Mouse (Mus musculus): Measurements from ENCODE around the gene Lingo4. TPM values are rescaled to one million over a fixed set of nuclear protein-coding genes. Genes with fewer than 3 reads are reported as not detected.

The Lingo4 gene
- polyA plus RNA-seq, 1 experiment: not detected

DNA sequence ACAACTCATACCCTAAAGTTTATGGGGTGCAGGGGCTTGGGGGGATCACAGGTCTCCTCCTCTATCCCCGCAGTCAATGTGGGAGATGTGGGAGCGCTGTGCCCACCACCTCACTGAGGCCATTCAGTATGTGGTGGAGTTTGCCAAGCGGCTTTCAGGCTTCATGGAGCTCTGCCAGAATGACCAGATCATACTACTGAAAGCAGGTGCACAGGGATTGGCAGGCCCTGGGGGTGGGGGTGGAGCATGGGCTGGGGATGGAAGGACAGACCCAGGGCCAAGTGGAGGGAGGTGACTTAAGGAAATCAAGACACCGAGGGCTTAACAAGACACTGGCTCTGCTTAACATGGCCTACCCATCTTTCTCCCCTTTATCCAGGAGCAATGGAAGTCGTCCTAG, 7.3 kb upstream of the Lingo4 start:
- no peaks in the 10 kb centered on the region for H3K36me3 ChIP-seq (ENCODE audit: control insufficient read depth, insufficient read depth)
- peaks cover 5% of the 10 kb centered on the region for H3K27me3 ChIP-seq (ENCODE audit: control insufficient read depth, insufficient read depth, insufficient read length)
- H3ac ChIP-seq (ENCODE audit: control insufficient read depth, insufficient read length): no peak overlapping the region
- no peak overlapping the region for H3K4me2 ChIP-seq (ENCODE audit: low read depth)
- H3K4me3 ChIP-seq: no peak overlapping the region
- TF ChIP-seq POLR2AphosphoS2 (IDR thresholded peaks at IDR 0.05; ENCODE audit: insufficient read length, low read depth) (no peak), TCF3 (IDR thresholded peaks at IDR 0.05; ENCODE audit: insufficient read length, low read depth) (no peak), SRF (IDR thresholded peaks at IDR 0.05; ENCODE audit: control insufficient read depth, insufficient read length, low read depth) (no peak), USF1 (IDR thresholded peaks at IDR 0.05; ENCODE audit: low read depth) (no peak), MYOG (IDR thresholded peaks at IDR 0.05; ENCODE audit: control insufficient read depth in 1 of 3, insufficient read depth in 1 of 3, insufficient read length in 2 of 3, low read depth in 2 of 3) (no peak), POLR2A (IDR thresholded peaks at IDR 0.05; ENCODE audit: insufficient read length, low read depth) (no peak), MYOD1 (IDR thresholded peaks at IDR 0.05; ENCODE audit: control insufficient read depth in 1 of 3, insufficient read length in 2 of 3, low read depth in 2 of 3) (no peak), REST (IDR thresholded peaks at IDR 0.05; ENCODE audit: insufficient read depth, insufficient read length) (no peak), CEBPB (IDR thresholded peaks at IDR 0.05; ENCODE audit: insufficient read depth, poor library complexity, severe bottlenecking) (no peak), E2F4 (IDR thresholded peaks at IDR 0.05; ENCODE audit: insufficient read depth) (no peak), TCF12 (IDR thresholded peaks at IDR 0.05; ENCODE audit: insufficient read depth, poor library complexity, severe bottlenecking) (no peak), MAX (IDR thresholded peaks at IDR 0.05; ENCODE audit: low read depth) (no peak)
- H3K79me2 ChIP-seq (ENCODE audit: control insufficient read depth, insufficient read depth): no peaks in the 10 kb centered on the region

DNA sequence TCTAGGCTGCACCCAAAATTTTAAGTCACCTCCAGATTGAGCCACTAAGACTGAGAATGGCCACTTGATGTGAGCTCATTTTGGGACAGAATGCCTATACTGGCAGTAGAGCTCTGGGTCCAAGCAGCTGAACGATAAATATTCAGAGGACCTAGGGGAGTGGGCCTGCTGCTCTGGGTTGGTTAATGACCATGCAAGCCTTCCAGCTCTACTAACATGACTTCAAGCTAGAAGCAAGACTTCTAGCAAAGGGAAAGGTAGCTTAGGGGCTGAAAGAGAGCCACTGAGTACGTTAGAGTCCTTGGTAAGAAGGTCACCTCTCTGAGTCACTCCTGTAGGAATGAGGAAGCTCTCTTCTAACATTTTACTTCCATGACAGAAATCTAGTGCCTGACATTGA, 6.2 kb upstream of the Lingo4 start:
- Histone ChIP-seq H3K4me2 (ENCODE audit: low read depth) (no peak overlapping the region), H3K36me3 (ENCODE audit: control insufficient read depth, insufficient read depth) (no peaks in the 10 kb centered on the region), H3K79me2 (ENCODE audit: control insufficient read depth, insufficient read depth) (no peaks in the 10 kb centered on the region), H3K27me3 (ENCODE audit: control insufficient read depth, insufficient read depth, insufficient read length) (peaks cover 15% of the 10 kb centered on the region), H3ac (ENCODE audit: control insufficient read depth, insufficient read length) (no peak overlapping the region), H3K4me3 (no peak overlapping the region)
- TF ChIP-seq SRF (IDR thresholded peaks at IDR 0.05; ENCODE audit: control insufficient read depth, insufficient read length, low read depth) (no peak), MAX (IDR thresholded peaks at IDR 0.05; ENCODE audit: low read depth) (no peak), MYOG (IDR thresholded peaks at IDR 0.05; ENCODE audit: control insufficient read depth in 1 of 3, insufficient read depth in 1 of 3, insufficient read length in 2 of 3, low read depth in 2 of 3) (no peak), TCF12 (IDR thresholded peaks at IDR 0.05; ENCODE audit: insufficient read depth, poor library complexity, severe bottlenecking) (no peak), TCF3 (IDR thresholded peaks at IDR 0.05; ENCODE audit: insufficient read length, low read depth) (no peak), POLR2A (IDR thresholded peaks at IDR 0.05; ENCODE audit: insufficient read length, low read depth) (no peak), POLR2AphosphoS2 (IDR thresholded peaks at IDR 0.05; ENCODE audit: insufficient read length, low read depth) (no peak), MYOD1 (IDR thresholded peaks at IDR 0.05; ENCODE audit: control insufficient read depth in 1 of 3, insufficient read length in 2 of 3, low read depth in 2 of 3) (no peak), E2F4 (IDR thresholded peaks at IDR 0.05; ENCODE audit: insufficient read depth) (no peak), CEBPB (IDR thresholded peaks at IDR 0.05; ENCODE audit: insufficient read depth, poor library complexity, severe bottlenecking) (no peak), REST (IDR thresholded peaks at IDR 0.05; ENCODE audit: insufficient read depth, insufficient read length) (no peak), USF1 (IDR thresholded peaks at IDR 0.05; ENCODE audit: low read depth) (no peak)

DNA sequence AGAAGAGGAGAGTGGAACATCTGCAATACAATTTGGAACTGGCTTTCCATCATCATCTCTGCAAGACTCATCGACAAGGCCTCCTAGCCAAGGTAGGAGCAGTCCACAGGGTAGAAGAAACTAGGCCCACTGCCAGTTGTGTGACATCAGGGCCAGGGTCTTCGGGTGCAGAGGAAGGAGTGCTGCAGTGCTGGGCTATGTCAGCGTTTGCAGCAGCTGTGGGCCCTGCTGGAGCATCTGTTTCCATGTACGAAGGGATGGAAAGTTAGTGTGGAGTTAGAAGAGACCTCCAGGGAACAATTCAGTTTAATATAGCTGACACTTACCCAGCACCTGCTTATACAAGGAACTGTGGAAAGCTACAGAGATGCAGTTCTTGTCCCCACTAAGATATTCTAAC, 5.3 kb upstream of the Lingo4 start:
- Histone ChIP-seq H3ac (ENCODE audit: control insufficient read depth, insufficient read length) (no peak overlapping the region), H3K27me3 (ENCODE audit: control insufficient read depth, insufficient read depth, insufficient read length) (peaks cover 16% of the 10 kb centered on the region), H3K4me3 (no peak overlapping the region), H3K79me2 (ENCODE audit: control insufficient read depth, insufficient read depth) (no peaks in the 10 kb centered on the region), H3K4me2 (ENCODE audit: low read depth) (no peak overlapping the region), H3K36me3 (ENCODE audit: control insufficient read depth, insufficient read depth) (no peaks in the 10 kb centered on the region)
- TF ChIP-seq E2F4 (IDR thresholded peaks at IDR 0.05; ENCODE audit: insufficient read depth): no peak
- TF ChIP-seq SRF (IDR thresholded peaks at IDR 0.05; ENCODE audit: control insufficient read depth, insufficient read length, low read depth): no peak
- no peak for TF ChIP-seq MYOD1 (IDR thresholded peaks at IDR 0.05; ENCODE audit: control insufficient read depth in 1 of 3, insufficient read length in 2 of 3, low read depth in 2 of 3)
- no peak for TF ChIP-seq POLR2AphosphoS2 (IDR thresholded peaks at IDR 0.05; ENCODE audit: insufficient read length, low read depth)
- TF ChIP-seq USF1 (IDR thresholded peaks at IDR 0.05; ENCODE audit: low read depth): no peak
- no peak for TF ChIP-seq TCF12 (IDR thresholded peaks at IDR 0.05; ENCODE audit: insufficient read depth, poor library complexity, severe bottlenecking)
- no peak for TF ChIP-seq TCF3 (IDR thresholded peaks at IDR 0.05; ENCODE audit: insufficient read length, low read depth)
- TF ChIP-seq POLR2A (IDR thresholded peaks at IDR 0.05; ENCODE audit: insufficient read length, low read depth): no peak
- TF ChIP-seq REST (IDR thresholded peaks at IDR 0.05; ENCODE audit: insufficient read depth, insufficient read length): no peak
- TF ChIP-seq CEBPB (IDR thresholded peaks at IDR 0.05; ENCODE audit: insufficient read depth, poor library complexity, severe bottlenecking): no peak
- no peak for TF ChIP-seq MYOG (IDR thresholded peaks at IDR 0.05; ENCODE audit: control insufficient read depth in 1 of 3, insufficient read depth in 1 of 3, insufficient read length in 2 of 3, low read depth in 2 of 3)
- TF ChIP-seq MAX (IDR thresholded peaks at IDR 0.05; ENCODE audit: low read depth): no peak

DNA sequence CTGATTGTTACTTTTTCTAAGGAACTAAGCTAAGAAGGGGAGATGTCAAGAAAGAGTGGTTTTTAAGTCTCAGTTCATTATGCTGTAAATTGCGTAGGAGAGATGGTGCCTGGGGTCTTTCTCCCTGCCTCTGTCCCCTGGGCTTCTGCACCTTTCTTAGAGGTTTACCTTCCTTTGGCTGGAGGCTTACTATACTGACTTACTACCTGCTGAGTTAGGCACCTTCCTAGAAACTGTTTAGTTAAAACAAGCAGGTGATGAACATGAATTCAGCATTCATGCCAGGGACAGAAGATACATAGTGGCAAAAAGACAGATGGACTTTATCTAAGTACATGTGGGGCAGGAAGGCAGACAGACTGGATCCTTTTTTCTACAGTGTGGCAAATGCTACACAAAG, 2.0 kb upstream of the Lingo4 start:
- H3K36me3 ChIP-seq (ENCODE audit: control insufficient read depth, insufficient read depth): no peaks in the 10 kb centered on the region
- TF ChIP-seq CEBPB (IDR thresholded peaks at IDR 0.05; ENCODE audit: insufficient read depth, poor library complexity, severe bottlenecking) (no peak), MYOG (IDR thresholded peaks at IDR 0.05; ENCODE audit: control insufficient read depth in 1 of 3, insufficient read depth in 1 of 3, insufficient read length in 2 of 3, low read depth in 2 of 3) (no peak), MAX (IDR thresholded peaks at IDR 0.05; ENCODE audit: low read depth) (no peak)
- H3ac ChIP-seq (ENCODE audit: control insufficient read depth, insufficient read length): no peak overlapping the region
- peaks cover 45% of the 10 kb centered on the region for H3K27me3 ChIP-seq (ENCODE audit: control insufficient read depth, insufficient read depth, insufficient read length)
- H3K4me3 ChIP-seq: no peak overlapping the region
- H3K79me2 ChIP-seq (ENCODE audit: control insufficient read depth, insufficient read depth): no peaks in the 10 kb centered on the region
- no peak overlapping the region for H3K4me2 ChIP-seq (ENCODE audit: low read depth)

DNA sequence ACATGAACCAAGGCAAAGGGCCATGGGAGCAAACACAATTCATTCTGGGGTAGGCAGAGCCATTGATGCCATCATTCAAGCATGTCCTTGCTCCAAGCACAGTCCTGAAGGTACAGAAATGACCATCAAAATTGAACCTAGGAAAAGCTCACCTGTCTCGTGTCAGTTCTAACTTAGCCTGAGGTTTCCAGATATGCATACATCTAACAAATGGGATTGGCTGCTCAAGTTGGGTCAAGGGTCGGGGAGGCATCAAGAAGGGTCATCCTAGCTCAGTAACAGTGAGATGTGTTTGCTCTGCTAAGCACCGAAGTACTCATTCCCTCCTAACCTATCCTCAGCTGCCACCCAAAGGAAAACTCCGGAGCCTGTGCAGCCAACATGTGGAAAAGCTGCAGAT, 1.5 kb upstream of the Lingo4 start:
- Histone ChIP-seq H3K4me3 (no peak overlapping the region), H3ac (ENCODE audit: control insufficient read depth, insufficient read length) (no peak overlapping the region), H3K36me3 (ENCODE audit: control insufficient read depth, insufficient read depth) (no peaks in the 10 kb centered on the region), H3K4me2 (ENCODE audit: low read depth) (no peak overlapping the region), H3K79me2 (ENCODE audit: control insufficient read depth, insufficient read depth) (no peaks in the 10 kb centered on the region), H3K27me3 (ENCODE audit: control insufficient read depth, insufficient read depth, insufficient read length) (peaks cover 50% of the 10 kb centered on the region)
- TF ChIP-seq USF1 (IDR thresholded peaks at IDR 0.05; ENCODE audit: low read depth): no peak
- no peak for TF ChIP-seq MYOG (IDR thresholded peaks at IDR 0.05; ENCODE audit: control insufficient read depth in 1 of 3, insufficient read depth in 1 of 3, insufficient read length in 2 of 3, low read depth in 2 of 3)
- TF ChIP-seq MAX (IDR thresholded peaks at IDR 0.05; ENCODE audit: low read depth): no peak
- TF ChIP-seq CEBPB (IDR thresholded peaks at IDR 0.05; ENCODE audit: insufficient read depth, poor library complexity, severe bottlenecking): no peak
- no peak for TF ChIP-seq E2F4 (IDR thresholded peaks at IDR 0.05; ENCODE audit: insufficient read depth)
- no peak for TF ChIP-seq SRF (IDR thresholded peaks at IDR 0.05; ENCODE audit: control insufficient read depth, insufficient read length, low read depth)
- no peak for TF ChIP-seq TCF3 (IDR thresholded peaks at IDR 0.05; ENCODE audit: insufficient read length, low read depth)
- no peak for TF ChIP-seq POLR2AphosphoS2 (IDR thresholded peaks at IDR 0.05; ENCODE audit: insufficient read length, low read depth)
- no peak for TF ChIP-seq TCF12 (IDR thresholded peaks at IDR 0.05; ENCODE audit: insufficient read depth, poor library complexity, severe bottlenecking)
- no peak for TF ChIP-seq MYOD1 (IDR thresholded peaks at IDR 0.05; ENCODE audit: control insufficient read depth in 1 of 3, insufficient read length in 2 of 3, low read depth in 2 of 3)
- no peak for TF ChIP-seq REST (IDR thresholded peaks at IDR 0.05; ENCODE audit: insufficient read depth, insufficient read length)
- TF ChIP-seq POLR2A (IDR thresholded peaks at IDR 0.05; ENCODE audit: insufficient read length, low read depth): no peak
